In the genomic region with DNA sequence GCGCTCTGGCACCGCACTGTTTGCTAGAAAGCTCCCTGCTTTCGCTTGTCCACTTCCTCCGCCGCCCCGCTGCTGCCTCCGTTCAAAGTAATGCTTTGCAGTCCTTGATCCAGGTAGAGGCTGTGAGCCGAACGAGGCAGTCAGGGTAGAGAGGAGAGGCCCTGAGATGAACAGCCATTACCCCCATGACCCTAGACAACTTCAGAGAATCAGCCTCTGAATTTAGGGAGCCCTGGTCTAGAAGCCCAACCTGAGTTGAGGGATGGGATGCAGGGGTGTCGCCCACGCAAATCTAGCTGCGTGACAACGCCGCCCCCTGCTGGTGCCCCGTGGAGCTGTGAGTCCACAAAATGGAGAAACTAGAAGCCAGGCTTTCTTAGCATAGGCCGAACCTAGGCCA, we compare ENCODE assay signal across 8 mouse cellular contexts. TPM values are rescaled to one million over a fixed set of nuclear protein-coding genes. Genes with fewer than 3 reads are reported as not detected.
A peak's percentile ranks its signal among the peaks of the same experiment; 100 is the strongest.
DNase-seq lines count a peak whose midpoint lies in the region; ATAC-seq lines count a peak whose summit lies in the region.

No protein-coding gene starts in this region.

- WGBS in hindbrain, embryonic 13.5 days = 1% methylated on average over 16 of the region's 16 CpGs

- peak overlapping the region; percentile 78 for H3K27ac ChIP-seq in hindbrain, embryonic 13.5 days

- no peaks in the 10 kb centered on the region for H3K9me3 ChIP-seq in hindbrain, embryonic 13.5 days

- H3K9ac ChIP-seq in hindbrain, embryonic 13.5 days = peak overlapping the region; percentile 76

- DNase-seq in Muller cell, postnatal 12 days (ENCODE audit: inconsistent ontology term) = peak; percentile 92
- DNase-seq in cerebellum, postnatal 14 days = peak; percentile 94 to 96
- peak; percentile 73 to 87 for DNase-seq in frontal cortex, postnatal 14 days (ENCODE audit: low spot score in 2 of 2)
- peak; percentile 86 to 92 for DNase-seq in layer of hippocampus, postnatal 25 days (ENCODE audit: extremely low spot score in 1 of 2, low spot score in 1 of 2)
- DNase-seq in lung, postnatal 14 days = peak; percentile 92
- DNase-seq in ovary, postnatal 36 days (ENCODE audit: low spot score) = peak; percentile 88
- peak; percentile 78 to 84 for DNase-seq in thymus, postnatal 36 days

- peaks cover 23% of the 10 kb centered on the region for H3K4me1 ChIP-seq in hindbrain, embryonic 13.5 days (replicated peaks)

- H3K27me3 ChIP-seq in hindbrain, embryonic 13.5 days = peaks cover 15% of the 10 kb centered on the region

- no peaks in the 10 kb centered on the region for H3K36me3 ChIP-seq in hindbrain, embryonic 13.5 days

- peak overlapping the region; percentile 72 for H3K4me2 ChIP-seq in hindbrain, embryonic 13.5 days

- H3K4me3 ChIP-seq in hindbrain, embryonic 13.5 days = peak overlapping the region; percentile 66

- peak; percentile 61 for ATAC-seq in hindbrain, embryonic 13.5 days (ENCODE audit: low FRiP score)

RNA-seq across cellular contexts. Expression of a gene that starts 1.1 kb away (rescaled TPM):
- polyA plus RNA-seq in hindbrain, embryonic 13.5 days (2015; fragmentation: Nextera tagmentation; extraction: Ambion mirVana) = 7.6 and 8.6 TPM in 2 replicates
- total RNA-seq in layer of hippocampus, postnatal 25 days (2021) = 1 to 10 TPM; 2.4 to 3.5 TPM

RNA-seq across cellular contexts. Expression of a gene that starts 15.7 kb away (rescaled TPM):
- not detected in 2 replicates for polyA plus RNA-seq in hindbrain, embryonic 13.5 days (2015; fragmentation: Nextera tagmentation; extraction: Ambion mirVana)
- not detected for total RNA-seq in layer of hippocampus, postnatal 25 days (2021)

Comparison
In these comparisons a context has a peak if more than half of its experiments do, and no peak if none do; other contexts are left out.
1. Peak in every context shown above with its lines: DNase-seq, ATAC-seq, H3K4me3 ChIP-seq and H3K27ac ChIP-seq.